Mouse (Mus musculus): ENCODE data around the gene Fto.

Fto gene

DNA sequence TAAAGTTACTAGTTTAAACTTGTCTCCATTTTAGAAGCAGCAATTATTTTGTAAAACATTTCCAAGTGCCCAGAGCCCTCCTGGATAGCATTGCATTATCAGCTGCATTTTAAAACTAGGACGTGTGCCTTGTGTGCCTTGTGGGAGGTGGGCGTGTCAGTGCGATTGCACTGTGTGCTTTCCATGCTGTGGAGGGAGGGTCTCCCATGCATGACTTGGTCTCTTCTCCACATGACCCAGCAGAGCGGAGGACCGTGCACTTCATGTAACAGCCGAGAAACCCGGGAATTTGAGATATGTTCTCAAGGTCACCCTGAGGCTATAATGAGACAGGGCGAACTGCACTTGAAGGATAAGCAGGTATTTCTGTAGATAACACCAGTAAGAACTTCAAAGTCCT, 347.6 kb downstream of the Fto start:
- DNase-seq (ENCODE audit: extremely low spot score) = no peak

DNA sequence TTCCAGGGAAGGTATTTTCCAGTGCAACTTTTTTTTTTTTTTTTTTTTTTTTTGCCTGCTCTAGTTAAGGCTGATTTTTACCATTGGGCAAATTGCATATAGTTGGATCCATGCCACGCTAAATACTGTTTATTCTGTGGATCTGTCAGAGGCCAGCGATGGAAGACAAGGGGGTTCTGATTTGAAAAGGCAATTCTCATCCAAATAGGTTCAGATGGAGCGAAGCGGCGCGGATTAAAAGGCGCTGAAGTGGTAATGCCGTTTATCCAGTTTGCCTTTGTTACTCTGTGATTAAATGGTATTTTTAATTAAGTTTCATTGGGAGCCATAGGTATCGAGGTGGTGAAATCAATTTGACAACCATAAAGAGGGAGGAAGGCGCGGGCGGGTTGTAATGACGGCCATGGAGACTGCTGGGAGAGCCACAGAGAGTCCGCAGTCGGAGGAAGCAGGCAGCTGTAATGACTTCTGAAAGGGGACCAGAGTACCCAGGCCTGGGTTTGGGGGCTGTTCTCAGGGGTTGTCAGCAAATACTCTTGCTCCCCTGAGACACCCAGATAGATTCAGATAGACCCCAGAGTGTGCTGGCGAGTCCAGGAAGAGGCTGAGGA, 356.2 kb downstream of the Fto start:
- DNase-seq (ENCODE audit: extremely low spot score) = no peak

DNA sequence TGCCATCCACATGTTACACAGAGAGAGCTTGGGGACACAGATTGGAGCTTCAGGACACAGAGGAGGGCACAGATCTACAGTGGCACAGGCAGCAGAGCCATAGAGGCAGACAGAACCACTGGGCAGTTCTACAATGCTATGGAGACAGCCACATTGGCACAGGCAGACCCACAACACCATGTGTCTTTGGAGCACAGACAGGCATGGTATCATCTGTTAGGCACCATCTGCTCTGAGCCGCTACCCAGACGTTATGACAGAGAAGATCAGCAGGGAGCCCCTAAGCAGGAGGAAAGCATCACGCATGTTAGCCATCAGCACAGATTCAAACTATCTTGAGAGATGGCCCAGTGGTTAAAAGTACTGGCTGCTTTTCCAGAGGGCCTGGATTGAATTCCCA, 363.6 kb downstream of the Fto start:
- no peak for DNase-seq (ENCODE audit: extremely low spot score)

DNA sequence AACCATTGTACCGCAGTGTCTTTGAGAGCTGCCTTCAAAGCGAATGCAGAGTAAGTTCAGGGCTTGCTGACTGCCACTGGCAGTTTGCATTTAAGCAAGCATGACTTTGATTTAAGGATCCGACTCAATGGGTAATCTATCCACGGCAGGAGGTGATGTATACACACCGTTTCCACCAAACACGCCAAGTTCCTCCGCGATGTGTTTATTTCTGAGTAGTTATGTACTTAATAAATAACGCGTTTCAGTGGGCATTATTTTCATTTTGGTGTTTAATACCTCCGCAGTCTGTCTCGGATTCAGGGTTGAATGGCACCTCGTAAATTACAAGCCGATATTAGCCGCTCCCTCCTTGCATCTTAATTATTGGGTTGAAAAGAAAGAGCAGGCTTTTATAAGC, 366.1 kb downstream of the Fto start:
- DNase-seq (ENCODE audit: extremely low spot score) = no peak

DNA sequence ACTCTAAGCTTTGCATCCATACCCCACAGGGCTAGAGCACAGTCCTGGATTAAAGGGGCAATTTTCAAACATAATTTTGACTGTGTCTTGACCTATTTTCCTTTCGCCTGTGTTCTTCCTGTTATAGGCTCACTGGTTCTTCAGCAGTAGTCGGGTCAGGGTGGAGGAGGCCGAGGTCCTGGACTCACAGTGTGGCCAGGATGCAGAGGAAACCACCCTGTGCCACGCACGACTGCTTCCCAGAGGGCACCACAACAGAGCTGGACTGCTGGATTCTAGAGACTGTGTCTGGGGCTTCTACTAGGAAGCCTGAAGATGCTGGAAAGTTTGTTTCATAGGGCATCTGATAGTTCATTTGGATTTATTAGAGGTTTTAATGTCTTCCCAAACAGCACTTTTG, 366.8 kb downstream of the Fto start:
- DNase-seq (ENCODE audit: extremely low spot score) = no peak

DNA sequence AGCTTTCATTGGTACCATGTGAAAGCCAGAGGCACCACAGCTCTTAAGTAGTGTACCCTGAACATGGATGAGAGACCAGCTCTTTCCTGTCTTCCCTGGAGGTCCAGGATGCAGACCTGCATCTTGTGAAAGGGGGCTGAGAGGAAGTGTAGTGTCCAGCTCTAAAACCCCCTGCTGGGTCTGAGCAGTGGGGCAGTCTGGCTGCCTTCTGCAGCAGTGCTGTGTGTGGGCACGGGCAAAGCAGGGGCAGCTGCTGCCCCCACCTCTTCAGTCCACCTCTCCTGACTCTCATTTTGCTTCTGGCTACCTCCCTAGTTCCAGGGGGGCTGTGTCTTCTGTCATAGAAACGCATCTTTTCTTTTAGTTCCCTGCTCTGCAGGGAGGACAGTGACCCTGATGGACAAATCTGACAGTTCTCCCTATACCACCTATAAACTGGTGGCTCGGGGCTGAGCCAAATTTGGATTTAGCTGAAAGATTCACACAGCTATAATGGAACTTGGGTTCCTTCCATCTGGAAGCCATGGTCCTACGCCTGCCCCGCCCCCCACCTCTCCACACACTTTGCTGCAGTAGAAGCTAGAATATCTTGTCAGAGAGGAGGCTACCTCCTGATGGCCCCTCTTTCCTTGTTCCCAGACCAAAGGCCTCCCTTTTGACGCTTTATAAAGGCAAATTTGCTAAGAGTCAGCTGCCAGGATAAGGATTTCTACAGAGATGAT, 371.4 kb downstream of the Fto start:
- DNase-seq (ENCODE audit: extremely low spot score) = no peak

DNA sequence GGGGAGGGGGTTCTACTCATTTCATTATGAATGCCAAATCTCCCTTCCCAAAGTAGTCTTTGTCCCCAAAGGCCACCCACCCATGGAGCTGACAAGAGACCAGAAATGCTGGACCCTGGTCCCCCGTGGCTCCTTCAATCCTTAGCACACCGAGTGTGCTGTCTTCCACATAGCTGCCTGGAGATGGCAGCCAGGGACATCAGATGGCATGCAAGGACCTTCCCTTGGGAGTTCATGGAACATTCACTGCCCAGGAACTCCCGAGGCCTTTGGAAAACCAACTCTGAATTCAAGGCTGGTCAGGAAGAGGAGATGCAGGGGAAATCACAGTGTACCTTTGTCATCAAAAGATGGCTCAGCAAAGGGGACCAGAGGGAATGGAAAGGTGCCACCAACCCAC, 372.1 kb downstream of the Fto start:
- no peak for DNase-seq (ENCODE audit: extremely low spot score)

DNA sequence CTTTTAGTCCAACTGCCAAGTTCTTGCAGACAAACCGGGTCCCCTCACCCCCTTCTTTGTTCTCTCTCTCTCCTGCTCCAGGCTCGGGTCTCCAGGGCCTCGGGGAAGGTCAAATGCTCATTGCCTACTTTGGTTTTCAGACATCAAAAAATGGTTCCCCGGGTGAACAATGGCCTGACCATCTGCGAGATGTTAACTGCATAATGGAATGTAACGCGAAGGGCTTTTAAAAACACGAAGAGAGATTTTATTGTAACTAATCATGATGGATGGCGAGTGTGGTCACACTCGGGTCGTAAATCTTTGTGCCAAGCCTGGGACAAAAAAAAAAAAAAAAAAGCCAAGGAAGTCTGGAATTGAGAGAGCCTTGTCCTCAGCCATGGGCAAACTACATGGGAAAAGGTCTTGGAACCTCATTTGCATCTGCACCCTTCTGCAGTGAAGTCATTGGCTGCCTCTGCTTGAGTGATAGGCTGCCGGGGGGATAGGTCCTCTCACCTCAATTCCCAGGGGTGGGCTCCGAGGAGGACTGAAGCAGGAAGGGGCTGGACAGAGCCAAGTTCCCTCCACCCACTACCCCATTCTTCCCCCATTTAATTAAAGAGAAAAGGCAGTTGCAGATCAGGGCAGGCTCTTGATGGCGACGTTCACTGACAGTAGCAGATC, 378.9 kb downstream of the Fto start:
- DNase-seq (ENCODE audit: extremely low spot score) = peak; percentile 43

DNA sequence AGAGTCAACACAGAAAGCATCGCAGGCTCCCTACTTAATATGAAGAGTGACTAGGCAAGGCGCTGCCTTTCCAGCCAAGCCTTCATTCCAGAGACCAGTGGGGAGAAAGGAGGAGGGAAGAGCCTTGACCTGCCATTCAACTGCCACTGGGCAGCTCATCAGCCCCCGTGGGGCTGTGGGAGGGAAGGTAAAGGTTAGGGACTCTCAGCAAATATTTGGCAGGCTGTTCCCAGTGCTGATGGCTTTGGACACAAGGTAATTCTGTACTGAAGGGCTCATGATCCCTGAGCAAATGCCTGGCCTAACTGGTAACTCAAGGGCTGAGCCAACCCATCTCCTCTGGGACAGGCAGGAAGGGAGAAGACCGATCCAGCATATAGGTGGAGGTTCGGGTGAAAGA, 393.2 kb downstream of the Fto start:
- no peak for DNase-seq (ENCODE audit: extremely low spot score)

DNA sequence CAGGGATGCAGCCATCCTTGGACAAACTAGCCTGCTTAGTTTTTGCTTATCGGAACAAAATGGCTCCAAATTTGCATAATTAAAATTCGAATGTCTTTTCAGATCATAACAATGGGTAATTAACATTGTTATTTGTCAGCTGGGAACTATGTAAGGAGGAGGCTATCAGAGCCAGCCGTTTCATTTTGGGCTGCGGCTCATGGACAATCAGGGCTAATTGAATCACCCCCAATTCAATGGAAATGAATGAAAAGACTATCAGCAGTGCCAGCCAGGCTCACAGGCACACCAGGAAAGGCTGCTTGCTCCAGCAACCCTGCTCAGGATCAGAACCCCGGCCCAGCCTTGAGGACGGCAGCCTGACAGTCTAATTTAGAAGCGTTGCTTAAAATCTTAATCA, 395.3 kb downstream of the Fto start:
- DNase-seq (ENCODE audit: extremely low spot score) = no peak

DNA sequence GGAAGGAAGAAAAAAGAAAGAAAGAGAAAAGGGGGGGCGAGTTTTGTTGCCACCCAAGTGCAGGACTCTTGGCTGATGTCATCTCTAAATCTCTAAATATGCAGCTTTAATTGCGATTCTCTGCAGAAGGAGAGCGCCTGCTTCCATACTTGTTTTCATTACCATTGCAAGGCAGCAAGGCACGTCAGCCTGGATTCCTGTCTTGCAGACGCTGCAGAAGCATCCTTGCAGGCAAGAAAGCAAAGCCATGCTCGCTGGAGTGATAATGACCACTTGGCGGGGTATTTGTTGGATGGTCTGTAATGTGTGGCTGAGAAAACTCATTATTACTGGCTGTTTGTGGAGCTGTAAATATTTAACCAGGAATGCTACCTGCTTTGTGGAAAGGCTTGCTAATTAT, 396.4 kb downstream of the Fto start:
- DNase-seq (ENCODE audit: extremely low spot score) = peak; percentile 22

DNA sequence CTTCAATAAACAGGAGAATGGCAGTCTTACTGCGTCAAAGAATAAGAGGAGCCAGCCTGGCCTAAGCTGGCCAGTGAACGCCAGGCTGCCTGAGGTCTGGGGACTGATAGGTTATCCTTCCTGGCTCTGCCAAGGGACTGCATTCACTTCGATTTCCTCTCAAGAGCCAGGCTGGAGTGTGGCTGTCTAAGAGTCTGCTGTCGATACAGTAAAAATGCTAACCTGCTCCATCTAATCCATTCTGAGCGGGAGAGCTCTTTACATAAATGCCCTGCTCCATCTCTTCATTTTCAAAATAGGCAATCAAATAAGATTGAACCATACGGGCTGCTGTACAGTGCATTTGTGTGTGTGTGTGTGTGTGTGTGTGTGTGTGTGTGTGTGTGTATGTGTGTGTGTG, 397.9 kb downstream of the Fto start:
- DNase-seq (ENCODE audit: extremely low spot score) = peak; percentile 22

DNA sequence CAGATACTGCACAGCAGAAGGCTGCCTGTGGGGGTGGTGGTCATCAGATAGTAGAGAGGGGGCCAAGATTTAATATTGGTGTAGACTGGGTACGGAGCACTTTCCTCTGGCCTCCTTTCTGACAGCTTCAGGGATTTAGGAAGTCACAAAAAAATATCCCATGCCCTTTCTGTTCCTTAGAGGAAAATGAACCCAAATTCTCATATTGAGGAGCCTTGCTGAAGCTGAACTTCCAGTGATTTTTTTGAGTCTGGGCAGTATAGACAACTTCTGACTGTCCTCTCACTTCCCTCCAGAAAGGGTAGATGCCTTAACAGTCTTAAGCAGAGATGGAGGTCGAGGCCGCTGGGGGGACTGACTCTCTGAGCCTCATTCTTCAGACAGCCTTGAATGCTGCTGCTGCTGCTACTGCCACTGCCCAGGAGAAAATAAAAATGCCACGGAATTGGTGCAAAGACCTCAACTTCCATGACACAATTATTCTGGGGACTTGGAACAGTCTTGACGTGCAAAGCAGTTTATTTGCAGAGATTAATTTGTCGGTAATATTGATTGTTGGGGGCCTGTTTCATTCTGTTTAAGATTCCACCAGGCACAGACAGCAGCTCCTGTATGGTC, 398.8 kb downstream of the Fto start:
- peak; percentile 35 for DNase-seq (ENCODE audit: extremely low spot score)

DNA sequence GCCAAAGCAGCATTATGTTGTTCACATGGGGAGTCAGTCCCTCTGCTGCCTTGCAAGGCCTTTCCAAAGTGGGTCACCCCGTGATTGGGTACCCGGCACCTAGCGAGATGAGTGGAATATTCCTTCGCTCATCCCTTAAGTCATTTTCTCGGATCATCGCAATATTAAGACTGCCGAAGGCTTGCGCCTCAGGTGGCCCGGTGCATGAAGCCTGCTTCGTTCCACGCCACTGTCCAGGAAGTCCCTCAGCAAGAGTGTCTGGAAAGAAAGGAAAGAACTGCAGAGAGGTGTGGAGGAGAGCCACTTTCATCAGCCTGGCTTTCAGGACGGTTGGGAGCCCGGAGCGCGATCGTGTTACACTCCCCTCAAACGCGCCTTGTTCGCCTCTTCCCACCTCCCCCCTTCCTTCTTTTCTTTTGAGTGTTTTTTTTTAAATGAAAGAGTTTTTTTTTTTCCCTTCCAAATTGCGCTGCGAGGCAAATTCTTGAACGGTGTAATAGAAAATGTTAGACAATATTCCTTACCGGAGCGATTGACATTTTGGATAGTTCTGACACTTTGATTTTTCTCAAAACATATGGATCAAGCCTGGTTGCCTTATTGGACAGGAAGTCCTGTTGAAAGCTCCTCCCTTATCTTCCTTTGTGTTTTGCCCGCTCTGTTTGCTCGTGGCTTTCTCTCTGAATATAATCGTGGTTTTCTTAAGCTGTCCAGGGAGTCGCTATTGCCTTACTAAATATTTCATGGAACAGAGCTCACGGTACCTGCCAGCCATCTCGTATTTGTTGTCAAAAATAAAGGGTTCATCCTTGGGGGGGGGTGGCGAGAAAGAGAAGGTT, 399.6 kb downstream of the Fto start:
- peak; percentile 76 for DNase-seq (ENCODE audit: extremely low spot score)

DNA sequence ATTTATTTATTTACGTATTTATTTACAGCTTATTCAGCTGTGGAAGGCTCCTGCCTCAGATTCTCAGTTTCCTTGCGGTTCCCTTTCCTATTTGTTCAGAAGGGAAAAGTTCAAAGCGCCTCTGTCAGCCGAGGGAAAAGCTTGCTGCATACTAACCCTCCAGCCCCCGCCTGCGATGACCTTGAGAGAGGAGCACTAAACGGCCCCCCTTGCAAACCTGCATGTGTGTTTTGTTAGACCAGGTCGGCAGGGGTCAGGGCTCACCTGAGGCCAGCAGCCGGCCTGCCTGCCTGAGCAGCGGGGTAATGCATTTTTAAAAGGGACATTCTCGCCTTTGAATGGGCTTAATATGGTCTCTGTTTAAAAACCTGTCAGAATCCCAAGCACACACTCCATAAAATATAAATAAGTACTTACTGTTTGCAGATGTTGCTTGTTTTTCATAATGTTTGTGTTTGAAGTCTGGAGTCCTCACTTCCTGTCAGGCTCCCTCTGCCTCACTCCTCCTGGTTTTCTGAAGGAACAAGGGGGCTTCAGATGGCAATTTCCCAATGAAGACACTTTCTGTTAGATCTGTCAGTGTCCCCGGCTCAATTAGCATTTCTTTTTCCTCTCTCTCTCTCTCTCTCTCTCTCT, 400.5 kb downstream of the Fto start:
- peak; percentile 73 for DNase-seq (ENCODE audit: extremely low spot score)

DNA sequence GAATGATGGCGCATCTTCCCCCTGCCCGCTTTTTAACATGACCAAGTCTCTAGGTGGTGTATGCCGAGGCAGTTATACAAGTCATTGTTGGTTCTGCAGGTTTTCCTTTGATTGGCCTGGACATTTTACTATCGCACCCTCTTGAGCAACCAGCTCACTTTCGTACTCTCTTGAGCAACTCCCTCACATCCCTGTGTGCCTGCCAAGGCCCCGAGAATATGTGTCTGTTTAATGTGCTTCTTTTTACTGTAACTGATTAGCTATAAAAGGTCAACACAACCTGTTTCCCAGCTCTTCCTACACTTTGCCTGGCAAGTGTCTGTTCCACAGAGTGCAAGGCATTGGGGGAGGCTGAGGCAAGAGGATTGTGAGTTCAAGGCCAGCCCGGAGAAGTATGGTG, 401.4 kb downstream of the Fto start:
- no peak for DNase-seq (ENCODE audit: extremely low spot score)

DNA sequence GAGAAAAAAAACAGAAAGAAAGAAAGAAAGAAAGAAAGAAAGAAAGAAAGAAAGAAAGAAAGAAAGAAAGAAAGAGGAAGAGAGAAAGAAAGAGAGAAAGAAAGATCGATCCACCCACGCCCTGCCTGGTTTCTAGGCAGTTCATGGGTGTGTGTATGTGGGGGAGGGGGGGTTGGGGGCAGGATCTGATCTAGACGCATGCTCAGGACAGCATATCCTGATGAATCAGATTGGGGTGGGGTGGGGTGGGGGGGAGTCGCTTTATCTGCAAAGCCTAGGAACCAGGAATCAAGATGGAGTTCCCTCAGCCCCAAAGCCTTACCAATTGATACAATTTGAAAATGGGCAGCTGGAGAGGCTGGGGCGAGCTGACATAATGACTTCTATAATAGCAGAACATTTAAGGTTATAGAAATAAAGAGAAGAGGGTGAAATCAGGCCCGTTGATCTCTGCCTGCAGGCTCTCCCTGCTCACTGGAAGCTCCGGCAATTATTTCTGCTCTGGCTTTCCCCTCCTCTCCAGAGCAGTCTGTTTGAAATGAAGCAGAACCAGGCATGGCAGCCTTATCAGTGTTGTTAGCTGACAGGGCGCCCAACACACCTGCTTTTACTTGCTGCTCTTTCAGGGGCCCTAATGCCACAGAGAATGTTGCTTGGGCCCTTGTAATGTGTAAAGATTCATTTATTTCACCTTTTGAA, 402.2 kb downstream of the Fto start:
- peak; percentile 34 for DNase-seq (ENCODE audit: extremely low spot score)

Data from embryo, embryonic 9.5 days (tissue).